Mouse (Mus musculus): ENCODE measurements around the gene Cep162. TPM values are rescaled to one million over a fixed set of nuclear protein-coding genes. Genes with fewer than 3 reads are reported as not detected.

Gene Cep162
- total and polyA plus RNA-seq, 3 experiments: 6.2 to 13.2 (median 8.7) TPM

DNA sequence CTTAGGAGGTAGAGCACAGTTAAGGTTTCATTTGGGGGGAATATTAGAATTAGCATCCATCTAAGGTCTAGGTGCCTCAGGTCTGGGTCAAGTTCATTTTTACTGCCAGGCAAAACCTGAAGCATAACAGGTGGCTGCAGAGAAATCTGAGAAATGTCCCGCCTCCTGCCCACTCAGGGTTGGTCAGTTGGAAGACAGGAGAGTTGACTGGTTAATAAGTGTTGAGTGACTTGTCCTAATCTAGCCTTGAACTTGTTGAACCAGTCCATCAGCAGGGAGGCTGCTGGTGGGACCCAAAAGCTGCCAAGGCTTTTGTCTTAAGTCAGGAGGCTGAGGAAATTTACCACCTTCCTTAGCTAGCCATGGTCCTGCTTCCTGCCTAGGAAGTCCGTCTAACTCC, 107.4 kb downstream of the Cep162 start:
- H3K4me2 ChIP-seq (ENCODE audit: insufficient read depth, low read depth, poor library complexity, severe bottlenecking): no peak overlapping the region
- no peaks in the 10 kb centered on the region for H3K79me2 ChIP-seq (replicated peaks; ENCODE audit: control insufficient read depth, extremely low read depth, insufficient read depth, poor library complexity, severe bottlenecking)
- H3K4me3 ChIP-seq (replicated peaks in 1 of 3; ENCODE audit: low read depth in 2 of 3, low read length in 2 of 3, poor library complexity in 1 of 3): no peak overlapping the region
- no peaks in the 10 kb centered on the region for H3K9me3 ChIP-seq (replicated peaks; ENCODE audit: low read length)
- TF ChIP-seq MAZ (IDR thresholded peaks at IDR 0.05; ENCODE audit: low read depth, low read length) (no peak), PAX5 (IDR thresholded peaks at IDR 0.05; ENCODE audit: low read length) (no peak), MEF2A (IDR thresholded peaks at IDR 0.05; ENCODE audit: borderline replicate concordance, low read depth, low read length) (no peak)
- no peaks in the 10 kb centered on the region for H3K27me3 ChIP-seq (replicated peaks)
- H3K36me3 ChIP-seq (replicated peaks in 1 of 2; ENCODE audit: control insufficient read depth in 1 of 2, insufficient read depth in 1 of 2, low read length in 1 of 2): no peaks in the 10 kb centered on the region
- dilution Hi-C loops (cut with MboI; ENCODE audit: extremely low pct_ligation_motif_present, extremely low pct_unique_long_range_greater_than_20kb, low sequenced_read_pairs): no loop called here
- no peaks in the 10 kb centered on the region for H3K4me1 ChIP-seq (ENCODE audit: control insufficient read depth in 1 of 2, insufficient read depth in 2 of 2)
- in situ Hi-C loops (cut with MboI; ENCODE audit: low pct_ligation_motif_present, low pct_unique_long_range_greater_than_20kb, low sequenced_read_pairs): no loop called here
- H3K27ac ChIP-seq (ENCODE audit: insufficient read depth, low read depth): no peak overlapping the region
- DNase-seq (ENCODE audit: extremely low read depth): no peak
- no peak overlapping the region for H3K9ac ChIP-seq (ENCODE audit: insufficient read depth, low read depth)

DNA sequence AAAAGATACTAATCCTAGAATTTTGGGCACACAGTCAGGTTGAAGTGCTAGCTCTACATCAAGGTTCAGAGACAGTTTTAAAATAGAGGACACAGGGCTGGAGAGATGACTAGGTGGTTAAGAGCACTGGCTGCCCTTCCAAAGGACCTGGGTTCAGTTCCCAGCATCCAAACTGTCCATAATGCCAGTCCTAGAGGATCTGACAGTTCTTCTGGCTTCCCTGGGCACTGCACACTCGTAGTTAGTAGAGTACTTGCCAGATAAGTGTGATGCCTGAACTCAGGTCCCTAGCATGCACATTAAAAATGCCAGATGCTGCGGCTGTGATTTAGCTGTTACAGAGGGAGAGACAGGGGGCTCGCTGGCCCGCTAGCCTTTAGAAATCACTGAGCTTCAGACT, 108.9 kb downstream of the Cep162 start:
- Histone ChIP-seq H3K27ac (ENCODE audit: insufficient read depth, low read depth) (no peak overlapping the region), H3K4me2 (ENCODE audit: insufficient read depth, low read depth, poor library complexity, severe bottlenecking) (no peak overlapping the region), H3K9ac (ENCODE audit: insufficient read depth, low read depth) (no peak overlapping the region), H3K9me3 (replicated peaks; ENCODE audit: low read length) (no peaks in the 10 kb centered on the region), H3K4me3 (replicated peaks in 1 of 3; ENCODE audit: low read depth in 2 of 3, low read length in 2 of 3, poor library complexity in 1 of 3) (no peak overlapping the region), H3K27me3 (replicated peaks) (no peaks in the 10 kb centered on the region), H3K4me1 (ENCODE audit: control insufficient read depth in 1 of 2, insufficient read depth in 2 of 2) (no peaks in the 10 kb centered on the region), H3K79me2 (replicated peaks; ENCODE audit: control insufficient read depth, extremely low read depth, insufficient read depth, poor library complexity, severe bottlenecking) (no peaks in the 10 kb centered on the region), H3K36me3 (replicated peaks in 1 of 2; ENCODE audit: control insufficient read depth in 1 of 2, insufficient read depth in 1 of 2, low read length in 1 of 2) (no peaks in the 10 kb centered on the region)
- TF ChIP-seq RCOR1 (conservative IDR thresholded peaks at IDR 0.05; ENCODE audit: low read depth, low read length): no peak
- TF ChIP-seq NELFE (IDR thresholded peaks at IDR 0.05; ENCODE audit: low read depth, low read length): no peak
- TF ChIP-seq USF2 (conservative IDR thresholded peaks at IDR 0.05; ENCODE audit: low read depth, low read length): no peak
- TF ChIP-seq KAT2A (IDR thresholded peaks at IDR 0.05; ENCODE audit: insufficient replicate concordance, low read length): no peak
- TF ChIP-seq PAX5 (IDR thresholded peaks at IDR 0.05; ENCODE audit: low read length): no peak
- no peak for TF ChIP-seq MYC (IDR thresholded peaks at IDR 0.05; ENCODE audit: low read depth, low read length)
- no peak for TF ChIP-seq CTCF (conservative IDR thresholded peaks at IDR 0.05 in 1 of 2, IDR thresholded peaks at IDR 0.05 in 1 of 2; ENCODE audit: low read depth in 2 of 2, low read length in 2 of 2)
- TF ChIP-seq UBTF (IDR thresholded peaks at IDR 0.05; ENCODE audit: low read depth, low read length): no peak
- TF ChIP-seq HCFC1 (IDR thresholded peaks at IDR 0.05; ENCODE audit: low read depth, low read length): no peak
- in situ Hi-C loops (cut with MboI; ENCODE audit: low pct_ligation_motif_present, low pct_unique_long_range_greater_than_20kb, low sequenced_read_pairs) (no loop called here), dilution Hi-C loops (cut with MboI; ENCODE audit: extremely low pct_ligation_motif_present, extremely low pct_unique_long_range_greater_than_20kb, low sequenced_read_pairs) (no loop called here)
- no peak for DNase-seq (ENCODE audit: extremely low read depth)

DNA sequence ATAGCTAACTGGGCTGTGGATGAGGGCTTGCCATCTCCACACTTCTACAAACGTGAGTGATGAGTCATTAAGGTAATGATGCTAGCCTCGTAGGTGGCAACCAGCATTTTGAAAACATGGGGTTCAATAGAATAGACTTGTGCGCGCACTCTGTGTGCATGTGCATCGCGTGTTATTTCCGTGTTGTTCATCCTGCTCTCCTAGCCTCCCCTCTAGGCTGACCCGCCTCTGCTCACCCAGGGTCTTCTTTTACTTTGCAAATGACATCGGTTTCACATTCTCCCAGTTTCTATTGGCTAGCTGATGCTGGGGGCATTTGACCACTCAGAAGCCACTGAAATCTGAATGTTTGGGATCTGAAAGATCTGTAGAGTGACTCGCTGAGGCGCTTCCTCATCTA, 109.7 kb downstream of the Cep162 start:
- H3K4me2 ChIP-seq (ENCODE audit: insufficient read depth, low read depth, poor library complexity, severe bottlenecking): no peak overlapping the region
- TF ChIP-seq NRF1 (IDR thresholded peaks at IDR 0.05; ENCODE audit: low read depth, low read length) (no peak), MEF2A (IDR thresholded peaks at IDR 0.05; ENCODE audit: borderline replicate concordance, low read depth, low read length) (no peak), USF1 (IDR thresholded peaks at IDR 0.05; ENCODE audit: low read depth, low read length) (no peak), SMC3 (IDR thresholded peaks at IDR 0.05; ENCODE audit: low read depth, low read length) (no peak), CTCF (conservative IDR thresholded peaks at IDR 0.05 in 1 of 2, IDR thresholded peaks at IDR 0.05 in 1 of 2; ENCODE audit: low read depth in 2 of 2, low read length in 2 of 2) (no peak), USF2 (conservative IDR thresholded peaks at IDR 0.05; ENCODE audit: low read depth, low read length) (no peak), ZC3H11A (IDR thresholded peaks at IDR 0.05; ENCODE audit: low read depth, low read length) (no peak), PAX5 (IDR thresholded peaks at IDR 0.05; ENCODE audit: low read length) (no peak)
- dilution Hi-C loops (cut with MboI; ENCODE audit: extremely low pct_ligation_motif_present, extremely low pct_unique_long_range_greater_than_20kb, low sequenced_read_pairs): no loop called here

More for the DNA sequence above, 109.7 kb downstream of the Cep162 start:
- no peaks in the 10 kb centered on the region for H3K79me2 ChIP-seq (replicated peaks; ENCODE audit: control insufficient read depth, extremely low read depth, insufficient read depth, poor library complexity, severe bottlenecking)
- H3K9me3 ChIP-seq (replicated peaks; ENCODE audit: low read length): no peaks in the 10 kb centered on the region
- H3K27ac ChIP-seq (ENCODE audit: insufficient read depth, low read depth): no peak overlapping the region
- H3K36me3 ChIP-seq (replicated peaks in 1 of 2; ENCODE audit: control insufficient read depth in 1 of 2, insufficient read depth in 1 of 2, low read length in 1 of 2): no peaks in the 10 kb centered on the region
- no peaks in the 10 kb centered on the region for H3K27me3 ChIP-seq (replicated peaks)
- no peak overlapping the region for H3K4me3 ChIP-seq (replicated peaks in 1 of 3; ENCODE audit: low read depth in 2 of 3, low read length in 2 of 3, poor library complexity in 1 of 3)
- no peak for DNase-seq (ENCODE audit: extremely low read depth)
- no peaks in the 10 kb centered on the region for H3K4me1 ChIP-seq (ENCODE audit: control insufficient read depth in 1 of 2, insufficient read depth in 2 of 2)
- no peak overlapping the region for H3K9ac ChIP-seq (ENCODE audit: insufficient read depth, low read depth)
- in situ Hi-C loops (cut with MboI; ENCODE audit: low pct_ligation_motif_present, low pct_unique_long_range_greater_than_20kb, low sequenced_read_pairs): no loop called here
